Mouse (Mus musculus) heart, embryonic 12.5 days (tissue): ENCODE measurements around the gene Fam83e. TPM values are rescaled to one million over a fixed set of nuclear protein-coding genes. Genes with fewer than 3 reads are reported as not detected.

Experiments
- ATAC-seq: fragments of 200-750 bp; cut with Nextera tagmentation; 2 replicates; pipeline ENCODE4 v1.8.0; 2017; ENCODE audit warnings: moderate TSS enrichment, moderate library complexity; ENCODE audit not compliant: insufficient number of reproducible peaks, low FRiP score
- H3K27ac ChIP-seq: fragments of 300-500 bp; sonication (generic); 2 replicates; pipeline ENCODE4 v1.5.1; 2016; ENCODE audit warnings: mild to moderate bottlenecking, moderate library complexity; ENCODE audit not compliant: poor library complexity, severe bottlenecking
- H3K27me3 ChIP-seq: fragments of 300-500 bp; sonication (generic); replicated peaks from 2 replicates; pipeline ENCODE4 v1.6.1; 2016; ENCODE audit warnings: mild to moderate bottlenecking, moderate library complexity
- H3K36me3 ChIP-seq: fragments of 300-500 bp; sonication (generic); 2 replicates; pipeline ENCODE4 v1.6.1; 2016; ENCODE audit warnings: mild to moderate bottlenecking, moderate library complexity
- H3K4me1 ChIP-seq: fragments of 300-500 bp; sonication (generic); replicated peaks from 2 replicates; pipeline ENCODE4 v1.6.1; 2016; ENCODE audit warnings: mild to moderate bottlenecking
- H3K4me2 ChIP-seq: fragments of 300-500 bp; sonication (generic); 2 replicates; pipeline ENCODE4 v1.6.1; 2016; ENCODE audit warnings: mild to moderate bottlenecking, moderate library complexity
- H3K4me3 ChIP-seq: fragments of 300-500 bp; sonication (generic); 2 replicates; pipeline ENCODE4 v1.5.1; 2016; ENCODE audit warnings: mild to moderate bottlenecking
- H3K9ac ChIP-seq: fragments of 300-500 bp; sonication (generic); 2 replicates; pipeline ENCODE4 v1.6.1; 2016; ENCODE audit warnings: mild to moderate bottlenecking, moderate library complexity
- H3K9me3 ChIP-seq: fragments of 300-500 bp; sonication (generic); replicated peaks from 2 replicates; pipeline ENCODE4 v1.6.1; 2016; ENCODE audit warnings: mild to moderate bottlenecking, moderate library complexity
- WGBS: fragments of 180-500 bp; shearing (Covaris S2); methylation state at CpG from one replicate; pipeline ENCODE4 v1.1.7; 2016; 5-methylcytosine and 5-hydroxymethylcytosine counted together
- polyA plus RNA-seq: library from polyadenylated mRNA; unstranded; fragments of >200 nt; fragmentation: Nextera tagmentation; extraction: Ambion mirVana; gene quantifications from 2 replicates; pipeline ENCODE4 v1.2.1, GENCODE M21; 2016

Gene Fam83e
- polyA plus RNA-seq, 1 experiment from 2014 or later, result 0.29 TPM

DNA sequence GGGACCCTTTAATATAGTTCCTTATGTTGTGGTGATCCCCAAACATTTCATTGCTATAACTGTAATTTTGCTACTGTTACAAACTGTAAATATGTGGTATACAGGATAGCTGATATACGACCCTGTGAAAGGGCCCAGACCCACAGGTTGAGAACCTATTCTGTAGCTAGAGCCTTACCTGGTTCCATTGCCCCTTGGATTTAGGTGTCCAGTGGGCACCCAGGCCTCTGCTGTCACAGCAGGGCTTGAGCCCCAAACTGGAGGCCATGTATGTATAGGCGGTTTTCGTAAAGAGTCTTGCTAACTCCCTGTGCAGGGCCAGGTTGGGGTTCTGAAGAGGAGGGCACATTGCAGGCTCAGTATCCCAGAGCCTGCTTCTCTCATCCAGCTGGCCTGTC is 4.6 kb upstream of the Fam83e start:
- no peak for ATAC-seq
- H3K4me2 ChIP-seq, result peak overlapping the region; percentile 92
- peaks cover 47% of the 10 kb centered on the region for H3K36me3 ChIP-seq
- H3K27ac ChIP-seq, result no peak overlapping the region; the same call in 1 of the 2 replicates
- H3K27me3 ChIP-seq, result no peaks in the 10 kb centered on the region
- peak overlapping the region; percentile 95 for H3K4me3 ChIP-seq
- no peaks in the 10 kb centered on the region for H3K9me3 ChIP-seq
- WGBS, result 85% methylated on average over 3 of the region's 3 CpGs
- H3K4me1 ChIP-seq, result peaks cover 50% of the 10 kb centered on the region
- peak overlapping the region; percentile 84; the same call in 1 of the 2 replicates for H3K9ac ChIP-seq

DNA sequence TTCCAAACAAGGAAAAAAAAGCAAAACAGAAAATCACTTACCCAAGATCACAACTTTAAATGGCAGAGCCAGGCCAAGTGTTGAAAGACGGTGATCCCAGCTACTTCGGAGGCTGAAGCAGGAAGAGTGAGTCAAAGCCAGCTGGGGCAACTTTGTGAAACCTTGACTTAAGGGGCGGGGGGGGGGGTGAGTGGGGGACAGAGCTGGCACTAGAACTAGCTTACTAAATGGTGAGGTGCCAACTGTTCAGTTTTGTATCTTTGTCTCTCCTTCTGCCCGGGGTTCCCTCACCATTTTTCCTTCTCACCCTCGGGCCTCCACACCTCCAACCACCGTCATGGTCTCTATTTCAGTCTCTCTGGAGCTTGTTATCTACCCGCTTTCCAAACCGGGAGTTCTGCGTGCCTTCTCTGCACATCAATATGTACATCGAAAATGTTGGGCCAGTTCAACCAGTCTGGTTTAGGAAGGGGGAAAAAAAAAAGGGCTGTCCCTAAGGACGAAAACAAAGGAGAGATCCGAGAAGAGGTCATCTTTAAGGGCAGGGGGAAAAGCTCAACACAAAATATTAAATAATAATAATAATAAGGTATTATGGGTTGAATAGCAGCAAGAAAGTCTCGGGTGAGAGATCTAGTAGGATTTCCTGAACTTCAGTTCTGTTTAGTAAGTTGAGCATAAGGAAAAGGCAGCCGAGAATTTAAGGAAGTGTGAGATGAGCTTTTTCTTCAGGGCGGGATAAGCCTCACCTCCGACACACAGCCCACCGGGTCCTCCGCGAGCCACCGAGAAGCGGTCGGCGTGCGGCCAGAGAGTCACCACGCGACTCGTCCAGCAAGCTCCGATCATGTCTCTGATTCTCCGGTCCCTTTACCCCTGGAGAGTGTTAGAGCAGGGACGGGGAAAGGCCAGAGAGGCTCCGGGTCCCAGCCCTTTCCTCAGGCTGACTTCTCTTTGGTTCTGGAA is 3.8 kb upstream of the Fam83e start:
- peak overlapping the region; percentile 84 for H3K9ac ChIP-seq
- H3K4me2 ChIP-seq, result peak overlapping the region; percentile 92
- peak; percentile 38 for ATAC-seq
- H3K4me1 ChIP-seq, result peaks cover 50% of the 10 kb centered on the region
- WGBS, result 7% methylated on average over 31 of the region's 31 CpGs
- no peaks in the 10 kb centered on the region for H3K9me3 ChIP-seq
- H3K36me3 ChIP-seq, result peaks cover 47% of the 10 kb centered on the region
- H3K4me3 ChIP-seq, result peak overlapping the region; percentile 95
- no peaks in the 10 kb centered on the region for H3K27me3 ChIP-seq
- peak overlapping the region; percentile 86 for H3K27ac ChIP-seq

DNA sequence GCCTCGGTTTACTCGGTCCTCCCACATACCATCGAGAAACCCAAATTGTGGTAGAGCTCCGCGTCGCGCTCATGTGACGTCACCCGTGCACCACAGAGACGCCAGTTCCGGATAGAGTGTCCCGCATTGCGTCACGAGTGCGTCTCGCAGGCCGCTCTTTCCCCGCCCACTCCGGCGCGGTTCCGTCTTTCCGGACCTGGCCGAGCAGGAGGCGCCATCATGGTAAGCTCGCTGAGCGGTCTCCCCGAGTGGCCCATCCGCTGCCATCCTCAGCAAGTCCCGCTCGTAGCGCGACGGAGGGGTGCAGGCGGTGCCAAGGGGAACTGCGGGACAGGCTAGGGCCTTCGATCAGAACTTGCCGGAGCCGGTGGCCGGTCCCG is 3.1 kb upstream of the Fam83e start, which contains the start of gene Sphk2:
TSS of gene Sphk2 (minus strand) at position 85 of the 380 bp plus-strand sequence.
- WGBS, result 0% methylated on average over 41 of the region's 41 CpGs
- ATAC-seq, result peak; percentile 84
- peaks cover 46% of the 10 kb centered on the region for H3K4me1 ChIP-seq
- H3K4me3 ChIP-seq, result peak within 1 kb of the TSS; percentile 95
- peak within 1 kb of the TSS; percentile 97 for H3K9ac ChIP-seq
- H3K27me3 ChIP-seq, result no peaks in the 10 kb centered on the region
- H3K4me2 ChIP-seq, result peak within 1 kb of the TSS; percentile 92
- peak within 1 kb of the TSS; percentile 89 for H3K27ac ChIP-seq
- peaks cover 47% of the 10 kb centered on the region for H3K36me3 ChIP-seq
- no peaks in the 10 kb centered on the region for H3K9me3 ChIP-seq

DNA sequence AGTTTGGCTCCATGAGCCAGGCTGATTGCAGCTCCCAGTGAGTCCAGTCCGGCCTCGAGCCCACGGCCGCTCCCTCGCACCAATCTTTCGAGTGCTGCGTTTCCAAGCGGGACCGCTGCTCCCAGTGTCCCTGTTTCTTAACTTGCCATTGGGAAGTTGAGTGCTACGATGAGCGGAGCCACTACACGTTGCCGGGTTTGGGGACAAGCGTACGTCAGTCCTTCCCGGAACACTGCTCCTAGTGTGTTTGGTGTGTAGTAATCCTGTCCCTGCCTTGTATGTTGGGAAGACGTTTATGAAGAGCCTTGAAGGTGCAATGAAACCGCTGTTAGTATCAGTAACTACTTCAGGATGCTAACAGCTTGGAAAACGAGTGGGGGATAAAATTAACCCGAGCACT is 2.7 kb upstream of the Fam83e start:
- ATAC-seq, result no peak
- Histone ChIP-seq H3K27me3 (no peaks in the 10 kb centered on the region), H3K27ac (peak overlapping the region; percentile 89), H3K9ac (peak overlapping the region; percentile 97), H3K4me2 (peak overlapping the region; percentile 92), H3K4me3 (peak overlapping the region; percentile 95), H3K36me3 (peaks cover 47% of the 10 kb centered on the region), H3K4me1 (peaks cover 46% of the 10 kb centered on the region), H3K9me3 (no peaks in the 10 kb centered on the region)
- WGBS, result under 1% methylated on average over 20 of the region's 20 CpGs

DNA sequence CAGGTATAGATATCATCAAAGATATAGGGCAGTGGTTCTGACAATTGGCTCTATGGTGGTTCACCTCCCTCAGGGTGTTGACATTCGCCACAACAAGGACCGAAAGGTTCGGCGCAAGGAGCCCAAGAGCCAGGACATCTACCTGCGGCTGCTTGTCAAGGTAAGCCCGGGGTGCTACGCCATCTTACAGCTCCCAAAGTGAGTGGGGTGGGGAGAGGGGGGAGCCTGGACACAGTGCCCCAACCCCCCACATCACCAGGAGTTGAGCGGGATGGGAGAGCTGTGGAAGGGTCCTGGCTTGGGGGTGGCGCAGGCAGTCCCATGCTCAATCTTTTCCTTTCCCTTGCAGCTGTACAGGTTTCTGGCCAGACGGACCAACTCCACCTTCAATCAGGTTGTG is 1.8 kb upstream of the Fam83e start:
- Histone ChIP-seq H3K36me3 (peaks cover 52% of the 10 kb centered on the region), H3K27me3 (no peaks in the 10 kb centered on the region)
- no peak for ATAC-seq

DNA sequence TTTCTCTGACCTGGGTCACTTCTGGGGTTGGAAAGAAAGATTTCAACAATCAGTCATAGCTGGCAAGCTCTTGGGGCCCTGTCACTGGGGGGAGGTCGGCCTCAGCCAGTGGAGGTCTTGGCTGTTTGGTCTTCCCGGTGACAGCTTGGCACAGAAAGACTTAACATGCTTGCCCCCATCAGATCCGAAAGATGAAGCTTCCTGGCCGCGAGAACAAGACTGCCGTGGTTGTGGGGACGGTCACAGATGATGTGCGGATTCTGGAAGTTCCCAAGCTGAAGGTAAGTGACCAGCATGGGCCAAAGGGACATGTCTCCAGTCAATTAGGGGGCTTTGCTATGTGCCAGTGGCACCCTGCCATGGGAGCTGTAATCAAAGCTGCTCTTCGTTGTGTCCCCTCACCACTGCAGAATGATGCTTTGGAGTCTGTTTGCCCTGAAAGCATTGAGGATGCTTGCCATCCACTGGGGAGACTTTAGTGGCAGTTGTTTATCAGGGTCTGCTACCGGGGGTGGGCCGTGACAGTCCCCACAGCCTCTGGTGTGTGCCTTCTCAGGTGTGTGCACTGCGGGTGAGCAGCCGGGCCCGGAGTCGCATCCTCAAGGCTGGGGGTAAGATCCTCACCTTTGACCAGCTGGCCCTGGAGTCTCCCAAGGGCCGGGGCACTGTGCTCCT is 1.1 kb upstream of the Fam83e start:
- no peak overlapping the region for H3K27ac ChIP-seq
- no peak for ATAC-seq
- peaks cover 59% of the 10 kb centered on the region for H3K36me3 ChIP-seq
- H3K4me1 ChIP-seq, result peaks cover 37% of the 10 kb centered on the region
- WGBS, result 89% methylated on average over 15 of the region's 16 CpGs
- H3K9ac ChIP-seq, result peak overlapping the region; percentile 97; the same call in 1 of the 2 replicates
- peak overlapping the region; percentile 92 for H3K4me2 ChIP-seq
- H3K27me3 ChIP-seq, result no peaks in the 10 kb centered on the region
- no peaks in the 10 kb centered on the region for H3K9me3 ChIP-seq
- H3K4me3 ChIP-seq, result peak overlapping the region; percentile 95; the same call in 1 of the 2 replicates

More for the DNA sequence above, 1.8 kb upstream of the Fam83e start:
- H3K4me2 ChIP-seq, result peak overlapping the region; percentile 92
- no peaks in the 10 kb centered on the region for H3K9me3 ChIP-seq
- peak overlapping the region; percentile 95 for H3K4me3 ChIP-seq
- H3K27ac ChIP-seq, result no peak overlapping the region
- H3K9ac ChIP-seq, result peak overlapping the region; percentile 97
- peaks cover 42% of the 10 kb centered on the region for H3K4me1 ChIP-seq
- WGBS, result 83% methylated on average over 10 of the region's 10 CpGs

DNA sequence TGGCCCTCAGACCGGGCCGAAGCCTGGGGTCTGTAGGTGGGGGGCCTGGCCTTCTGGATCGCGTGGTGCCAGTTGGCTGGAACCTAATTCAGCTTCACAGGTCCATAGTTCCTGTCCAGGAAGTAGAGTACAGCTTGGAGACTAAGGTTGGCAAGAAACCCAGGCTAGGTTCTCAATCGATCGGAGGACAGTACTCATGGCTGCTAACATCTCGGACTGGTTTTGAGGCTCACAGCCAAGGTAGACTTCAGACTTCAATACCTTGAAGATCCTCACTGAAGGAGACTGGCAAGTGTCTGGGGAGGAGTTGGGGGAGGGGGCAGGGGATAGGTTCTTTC is 191 bp downstream of the Fam83e start:
- no peak overlapping the region for H3K4me3 ChIP-seq
- no peaks in the 10 kb centered on the region for H3K9me3 ChIP-seq
- no peak overlapping the region for H3K27ac ChIP-seq
- peaks cover 68% of the 10 kb centered on the region for H3K36me3 ChIP-seq
- no peak for ATAC-seq
- H3K4me1 ChIP-seq, result peaks cover 27% of the 10 kb centered on the region
- no peaks in the 10 kb centered on the region for H3K27me3 ChIP-seq
- H3K9ac ChIP-seq, result no peak overlapping the region
- no peak overlapping the region for H3K4me2 ChIP-seq
- 85% methylated on average over 7 of the region's 7 CpGs for WGBS

DNA sequence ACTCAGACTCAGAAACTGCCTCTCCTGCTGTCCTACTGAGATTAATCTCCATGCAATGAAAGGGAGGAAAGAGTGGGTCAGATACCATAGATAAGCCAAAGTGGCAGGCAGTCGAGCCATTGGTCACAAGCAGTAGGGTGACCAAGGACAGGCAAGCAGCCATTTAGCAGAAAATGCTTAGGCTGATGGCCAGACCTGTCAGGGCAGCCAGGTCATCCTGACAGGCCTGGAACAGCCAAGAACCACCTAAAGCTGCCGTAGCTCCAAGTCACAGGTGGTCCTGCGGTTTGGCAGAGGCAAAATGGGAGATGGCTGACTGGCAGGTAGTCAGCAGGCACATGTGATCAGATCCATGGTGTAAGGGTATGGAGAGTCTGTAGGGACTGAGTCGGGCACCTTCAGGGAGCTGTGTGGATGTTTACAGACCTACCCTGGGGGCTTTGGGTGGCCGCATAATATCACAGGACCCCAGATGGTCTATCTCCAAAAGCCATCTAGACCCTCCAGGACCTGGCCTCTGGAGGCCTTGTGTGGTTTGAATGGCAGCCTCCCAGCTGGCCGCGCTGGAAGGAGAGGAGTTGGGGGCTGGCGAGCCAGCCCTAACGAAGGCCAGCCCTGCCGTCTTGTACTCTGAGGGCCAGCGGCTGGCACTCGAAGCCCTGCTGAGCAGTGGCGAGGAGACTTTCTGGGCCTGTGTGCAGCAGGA is 783 bp downstream of the Fam83e start:
- Histone ChIP-seq H3K9me3 (no peaks in the 10 kb centered on the region), H3K4me1 (peaks cover 21% of the 10 kb centered on the region), H3K4me2 (no peak overlapping the region), H3K4me3 (no peak overlapping the region), H3K27me3 (no peaks in the 10 kb centered on the region), H3K36me3 (peaks cover 73% of the 10 kb centered on the region), H3K27ac (no peak overlapping the region), H3K9ac (no peak overlapping the region)
- ATAC-seq, result no peak
- 74% methylated on average over 13 of the region's 13 CpGs for WGBS

DNA sequence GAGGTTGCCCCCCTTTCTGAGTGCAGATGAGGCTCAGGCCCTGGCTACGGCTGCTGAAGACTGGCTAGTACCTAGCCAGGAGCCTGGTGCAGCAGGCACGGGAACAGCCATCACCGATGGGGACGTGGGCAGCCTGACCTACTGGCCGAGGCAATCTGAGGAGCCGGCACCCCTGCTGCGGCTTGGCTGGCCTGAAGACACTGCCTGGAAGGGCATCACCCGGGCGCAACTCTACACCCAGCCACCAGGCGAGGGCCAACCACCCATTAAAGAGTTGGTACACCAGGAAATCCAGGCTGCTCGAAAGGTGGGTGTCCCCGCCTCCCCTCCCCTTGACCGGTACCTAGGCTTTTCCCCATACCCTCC is 1.3 kb downstream of the Fam83e start:
- H3K4me2 ChIP-seq, result no peak overlapping the region

DNA sequence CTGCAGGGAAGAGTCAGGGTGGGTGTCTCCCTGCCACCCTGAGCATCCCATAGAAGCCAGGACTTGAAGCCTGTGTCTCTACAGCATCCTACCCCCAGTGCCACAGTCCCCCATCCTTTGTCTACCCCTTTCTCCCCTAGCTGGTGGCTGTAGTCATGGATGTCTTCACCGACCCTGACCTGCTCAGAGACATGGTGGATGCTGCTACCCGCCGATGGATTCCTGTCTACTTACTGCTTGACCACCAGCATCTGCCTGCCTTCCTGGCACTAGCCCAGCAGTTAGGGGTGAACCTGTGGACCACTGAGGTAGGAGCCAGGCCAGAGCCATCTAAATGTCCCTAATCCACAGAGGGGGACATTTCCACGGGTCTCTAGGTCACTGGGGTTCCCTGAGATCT is 2.3 kb downstream of the Fam83e start:
- H3K27me3 ChIP-seq, result no peaks in the 10 kb centered on the region
- WGBS, result 95% methylated on average over 4 of the region's 4 CpGs
- H3K4me3 ChIP-seq, result no peak overlapping the region
- peaks cover 79% of the 10 kb centered on the region for H3K36me3 ChIP-seq
- no peak for ATAC-seq
- peaks cover 17% of the 10 kb centered on the region for H3K4me1 ChIP-seq
- no peaks in the 10 kb centered on the region for H3K9me3 ChIP-seq
- H3K27ac ChIP-seq, result no peak overlapping the region
- H3K9ac ChIP-seq, result no peak overlapping the region
- H3K4me2 ChIP-seq, result no peak overlapping the region

More for the DNA sequence above, 1.3 kb downstream of the Fam83e start:
- Histone ChIP-seq H3K4me1 (peaks cover 17% of the 10 kb centered on the region), H3K36me3 (peaks cover 77% of the 10 kb centered on the region), H3K27me3 (no peaks in the 10 kb centered on the region), H3K4me3 (no peak overlapping the region), H3K9ac (no peak overlapping the region), H3K9me3 (no peaks in the 10 kb centered on the region), H3K27ac (no peak overlapping the region)
- no peak for ATAC-seq
- 83% methylated on average over 13 of the region's 13 CpGs for WGBS

DNA sequence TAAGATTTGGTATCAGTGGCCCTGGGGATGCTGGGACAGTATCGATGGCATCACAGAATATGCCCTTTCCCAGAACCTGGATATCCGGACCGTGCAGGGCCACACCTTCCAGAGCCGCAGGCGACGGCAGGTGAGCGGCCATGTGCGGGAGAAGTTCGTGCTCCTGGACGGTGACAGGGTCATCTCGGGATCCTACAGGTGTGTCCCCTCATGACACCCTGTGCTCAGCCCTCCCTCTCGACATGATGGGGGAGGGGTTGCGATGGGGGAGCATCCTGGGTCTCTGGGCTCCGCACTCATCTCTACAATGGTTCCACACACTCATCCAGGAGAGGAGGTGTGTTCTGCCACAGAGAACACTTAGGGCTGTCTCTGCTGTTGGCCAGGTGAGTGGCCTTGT is 2.8 kb downstream of the Fam83e start:
- H3K27ac ChIP-seq, result no peak overlapping the region
- H3K9ac ChIP-seq, result no peak overlapping the region
- no peak overlapping the region for H3K4me3 ChIP-seq
- peaks cover 80% of the 10 kb centered on the region for H3K36me3 ChIP-seq
- ATAC-seq, result no peak
- no peak overlapping the region for H3K4me2 ChIP-seq
- H3K9me3 ChIP-seq, result no peaks in the 10 kb centered on the region
- WGBS, result 91% methylated on average over 14 of the region's 14 CpGs
- no peaks in the 10 kb centered on the region for H3K27me3 ChIP-seq
- peaks cover 15% of the 10 kb centered on the region for H3K4me1 ChIP-seq
